Mouse (Mus musculus) thymus, adult 2 months (tissue): ENCODE data around the gene Insyn1. TPM values are rescaled to one million over a fixed set of nuclear protein-coding genes. Genes with fewer than 3 reads are reported as not detected.
A peak's percentile ranks its signal among the peaks of the same experiment; 100 is the strongest.

Source experiments
- DNase-seq: peaks from one replicate; pipeline ENCODE4 v3.0.0; 2021
- H3K27ac ChIP-seq: fragments of 200-500 bp; 2 replicates; pipeline ENCODE4 v1.5.1; 2012; ENCODE audit warnings: low read length, control low read depth; ENCODE audit not compliant: control insufficient read depth, insufficient read depth
- H3K27me3 ChIP-seq: fragments of 200-500 bp; 2 replicates; pipeline ENCODE4 v1.6.1; 2012; ENCODE audit warnings: mild to moderate bottlenecking, low read length, moderate library complexity, mixed read lengths; ENCODE audit not compliant: control insufficient read depth, insufficient read depth
- H3K36me3 ChIP-seq: fragments of 200-500 bp; 2 replicates; pipeline ENCODE4 v1.6.1; 2012; ENCODE audit warnings: mild to moderate bottlenecking, low read length, moderate library complexity; ENCODE audit not compliant: control insufficient read depth, insufficient read depth
- H3K4me1 ChIP-seq: fragments of 200-500 bp; replicated peaks from 2 replicates; pipeline ENCODE4 v1.6.1; 2012; ENCODE audit warnings: low read length; ENCODE audit not compliant: control insufficient read depth, insufficient read depth
- H3K4me3 ChIP-seq: fragments of 200-500 bp; 2 replicates; pipeline ENCODE4 v1.5.1; 2012; ENCODE audit warnings: mild to moderate bottlenecking, low read length, control low read depth, moderate library complexity; ENCODE audit not compliant: control insufficient read depth, insufficient read depth
- CTCF ChIP-seq: fragments of 200-500 bp; IDR thresholded peaks from 2 replicates; pipeline ENCODE4 v1.5.1; 2012; ENCODE audit warnings: mild to moderate bottlenecking, control low read depth, low read length, moderate library complexity, borderline replicate concordance; ENCODE audit not compliant: control insufficient read depth, poor library complexity, insufficient read depth; ENCODE audit errors: extremely low read depth
- POLR2A ChIP-seq: fragments of 200-500 bp; IDR thresholded peaks from 2 replicates; pipeline ENCODE4 v1.6.1; 2012; ENCODE audit warnings: mild to moderate bottlenecking, low read length, control low read depth, moderate library complexity; ENCODE audit not compliant: control insufficient read depth, poor library complexity, insufficient read depth; ENCODE audit errors: extremely low read depth
- WGBS: fragments of 180-500 bp; shearing (Covaris S2); methylation state at CpG from one replicate; pipeline ENCODE4 v1.1.7; 2018; 5-methylcytosine and 5-hydroxymethylcytosine counted together
- polyA plus RNA-seq: library from polyadenylated mRNA; depleted of rRNA; stranded (reverse); fragments of >200 nt; gene quantifications from 2 replicates; pipeline ENCODE4 v1.2.3, GENCODE M21; 2012; rRNA removed

Gene Insyn1
- polyA plus RNA-seq, 1 experiment, result 4.9 TPM

- H3K27me3 ChIP-seq, result no peaks in the 10 kb centered on the region; the same call in 1 of the 2 replicates
- H3K4me3 ChIP-seq, result no peak overlapping the region
- peak; percentile 56 for DNase-seq
- 49% methylated on average over 5 of the region's 5 CpGs for whole genome bisulfite sequencing
- H3K27ac ChIP-seq, result no peak overlapping the region
- peaks cover 10% of the 10 kb centered on the region for H3K4me1 ChIP-seq
- no peaks in the 10 kb centered on the region for H3K36me3 ChIP-seq
- no peak for TF ChIP-seq CTCF
- no peak for TF ChIP-seq POLR2A
Observed at GRCm38 (mm10) chr9:58539886-58540285, 51.5 kb downstream of the Insyn1 start.

DNA sequence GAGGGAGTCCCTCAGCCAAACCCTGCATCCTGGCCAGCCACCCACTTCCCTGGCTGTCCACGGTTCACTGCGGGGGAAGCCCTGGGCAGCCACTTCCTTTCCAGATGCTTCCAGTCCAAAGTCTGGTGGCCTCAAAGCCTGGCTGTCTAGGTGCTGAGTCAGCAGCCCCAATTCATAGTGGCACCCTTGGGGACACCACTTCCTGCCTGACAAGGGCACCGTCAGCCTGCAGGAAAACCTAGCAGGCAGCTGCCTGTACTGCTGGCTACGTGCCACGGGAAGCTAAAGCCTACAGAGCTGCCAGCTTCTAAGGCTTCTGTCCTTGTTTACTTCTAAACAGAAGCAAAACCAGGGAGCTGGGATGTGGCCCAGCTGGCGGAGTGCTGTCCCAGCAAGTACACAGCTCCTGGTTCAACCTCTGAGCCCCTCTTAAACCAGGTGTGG is 53.5 kb downstream of the Insyn1 start:
- WGBS, result 2% methylated on average over 6 of the region's 6 CpGs
- peaks cover 10% of the 10 kb centered on the region for H3K4me1 ChIP-seq
- TF ChIP-seq CTCF (no peak), POLR2A (0 out of 2 replicates have a peak, but pooled peaks have one; percentile 24)
- DNase-seq, result peak; percentile 73
- H3K4me3 ChIP-seq, result no peak overlapping the region
- no peak overlapping the region for H3K27ac ChIP-seq
- no peaks in the 10 kb centered on the region for H3K36me3 ChIP-seq
- H3K27me3 ChIP-seq, result no peaks in the 10 kb centered on the region; the same call in 1 of the 2 replicates

DNA sequence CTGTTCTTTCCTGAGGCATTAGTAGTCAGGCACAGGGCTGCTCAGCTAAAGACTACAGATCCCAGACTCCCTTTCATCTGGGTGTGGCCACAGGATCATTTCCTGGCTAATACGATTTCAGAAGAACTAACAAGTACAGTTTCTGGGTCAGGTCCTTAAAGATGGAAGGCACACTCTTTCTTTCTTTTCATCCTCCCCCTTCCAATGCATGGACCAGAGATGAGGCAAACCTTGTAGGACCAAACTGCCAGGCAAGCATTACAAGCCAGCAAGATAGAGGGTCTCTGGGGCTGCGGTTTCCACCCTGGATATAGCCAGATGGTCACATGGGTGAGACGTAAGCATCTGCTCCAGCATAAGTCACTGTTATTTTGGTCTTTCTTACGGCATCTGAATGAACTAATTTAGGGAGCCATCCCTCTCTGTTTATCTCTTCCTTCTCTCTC is 56.5 kb downstream of the Insyn1 start:
- H3K27me3 ChIP-seq, result no peaks in the 10 kb centered on the region
- no peaks in the 10 kb centered on the region for H3K36me3 ChIP-seq
- H3K27ac ChIP-seq, result no peak overlapping the region
- no peak overlapping the region for H3K4me3 ChIP-seq
- WGBS, result 66% methylated on average over 4 of the region's 4 CpGs
- TF ChIP-seq POLR2A (no peak), CTCF (no peak)
- no peak for DNase-seq
- H3K4me1 ChIP-seq, result peaks cover 7% of the 10 kb centered on the region

- WGBS, result 14% methylated on average over 6 of the region's 6 CpGs
- Histone ChIP-seq H3K4me3 (no peak overlapping the region), H3K27me3 (no peaks in the 10 kb centered on the region), H3K36me3 (no peaks in the 10 kb centered on the region), H3K4me1 (peaks cover 7% of the 10 kb centered on the region), H3K27ac (no peak overlapping the region)
- DNase-seq, result no peak
- TF ChIP-seq POLR2A (no peak), CTCF (no peak)
Observed at GRCm38 (mm10) chr9:58545428-58545827, 57.0 kb downstream of the Insyn1 start.

GRCm38 (mm10) chr9:58546630-58547360 is 58.4 kb downstream of the Insyn1 start:
- no peaks in the 10 kb centered on the region for H3K27me3 ChIP-seq
- H3K4me1 ChIP-seq, result peaks cover 5% of the 10 kb centered on the region
- no peak for DNase-seq
- H3K36me3 ChIP-seq, result no peaks in the 10 kb centered on the region
- no peak overlapping the region for H3K4me3 ChIP-seq
- no peak overlapping the region for H3K27ac ChIP-seq
- WGBS, result 91% methylated on average over 11 of the region's 11 CpGs
- no peak for TF ChIP-seq POLR2A
- no peak for TF ChIP-seq CTCF

- H3K27me3 ChIP-seq, result peaks cover 3% of the 10 kb centered on the region; the same call in 1 of the 2 replicates
- WGBS, result 23% methylated on average over 4 of the region's 4 CpGs
Observed at GRCm38 (mm10) chr9:58548897-58549296, 60.5 kb downstream of the Insyn1 start.

More at GRCm38 (mm10) chr9:58548897-58549296, 60.5 kb downstream of the Insyn1 start:
- Histone ChIP-seq H3K4me3 (no peak overlapping the region), H3K4me1 (no peaks in the 10 kb centered on the region), H3K27ac (no peak overlapping the region), H3K36me3 (no peaks in the 10 kb centered on the region)
- no peak for DNase-seq
- TF ChIP-seq CTCF (no peak), POLR2A (no peak)

Other genes starting within 250 kb of the Insyn1 start
- 74.1 and 83.0 TPM in 2 replicates for gene Pml, start 238.8 kb upstream of the Insyn1 start, polyA plus RNA-seq
- gene Stoml1, start 235.4 kb upstream of the Insyn1 start, polyA plus RNA-seq, result 67.4 and 71.5 TPM in 2 replicates
- gene Loxl1, start 175.4 kb upstream of the Insyn1 start, polyA plus RNA-seq, result 12.5 and 19.0 TPM in 2 replicates
- not detected in 2 replicates for gene Tbc1d21, start 118.1 kb upstream of the Insyn1 start, polyA plus RNA-seq
- gene Cd276, start 66.8 kb downstream of the Insyn1 start, polyA plus RNA-seq, result 2.3 and 2.5 TPM in 2 replicates
- gene Nptn, start 93.6 kb downstream of the Insyn1 start, polyA plus RNA-seq, result 282 and 309 TPM in 2 replicates